ENCODE assay signal across 19 mouse cellular contexts in genomic region chr9:123949432-123949831, GRCm38 (mm10). TPM values are rescaled to one million over a fixed set of nuclear protein-coding genes. Genes with fewer than 3 reads are reported as not detected.
"Had no signal": no experiment of that assay in that cellular context is flagged by ENCODE, and none has a peak within 500 bp of the region (broad histone marks: within the 10 kb centered on the region; RNA-seq: fewer than 3 reads in every experiment).

No protein-coding gene starts in this region.

- H3K4me3 ChIP-seq: limb, embryonic 13.5 days; liver, embryonic 15.5 days; lung, embryonic 15.5 days; megakaryocyte, embryonic 14.5 days; midbrain, embryonic 15.5 days; neural tube, embryonic 12.5 days had no signal

- DNase-seq: kidney, adult 9 months; kidney, postnatal 36 days; left cerebral cortex, postnatal 4 days; lung, postnatal 14 days; thymus, adult 18-20 months; thymus, postnatal 14 days had no signal

- ATAC-seq: intestine, postnatal 0 days; midbrain, embryonic 15.5 days had no signal

- H3K27ac ChIP-seq: kidney, postnatal 0 days; limb, embryonic 13.5 days; liver, embryonic 15.5 days; lung, embryonic 15.5 days; midbrain, embryonic 15.5 days; neural tube, embryonic 12.5 days had no signal

RNA-seq across cellular contexts. Expression of gene Ccr1, which starts 19.1 kb away (rescaled TPM):
- total RNA-seq: left cerebral cortex, adult 18-20 months had no signal

RNA-seq across cellular contexts. Expression of gene Ccr1l1, which starts 28.8 kb away (rescaled TPM):
- total RNA-seq: layer of hippocampus, adult 18-20 months; layer of hippocampus, postnatal 14 days; left cerebral cortex, adult 18-20 months; left cerebral cortex, postnatal 10 days; left cerebral cortex, postnatal 4 days; monocyte, adult 5-6 weeks had no signal
